Mouse (Mus musculus): ENCODE results near the gene Exosc2.

The Exosc2 gene

GRCm38 (mm10) chr2:31678641-31679040 lies 8.1 kb downstream of the Exosc2 start:
- no peak for DNase-seq

GRCm38 (mm10) chr2:31681051-31681707 lies 10.7 kb downstream of the Exosc2 start:
- DNase-seq = peak; percentile 83

GRCm38 (mm10) chr2:31681731-31682235 lies 11.3 kb downstream of the Exosc2 start:
- DNase-seq = peak; percentile 78

GRCm38 (mm10) chr2:31683666-31684065 lies 13.2 kb downstream of the Exosc2 start:
- DNase-seq = peak; percentile 93

GRCm38 (mm10) chr2:31688074-31688925 lies 17.8 kb downstream of the Exosc2 start, which contains the start of gene Abl1:
Abl1 (plus strand) TSS chr2:31688376.
- peak; percentile 100 for DNase-seq

GRCm38 (mm10) chr2:31689045-31689444 lies 18.5 kb downstream of the Exosc2 start:
- peak; percentile 92 for DNase-seq

- DNase-seq = no peak
These were observed 19.5 kb downstream of the Exosc2 start for GRCm38 (mm10) chr2:31690063-31690462.

GRCm38 (mm10) chr2:31698209-31698608 lies 27.7 kb downstream of the Exosc2 start:
- no peak for DNase-seq

GRCm38 (mm10) chr2:31700545-31701446 lies 30.3 kb downstream of the Exosc2 start:
- DNase-seq = no peak

GRCm38 (mm10) chr2:31703226-31703625 lies 32.7 kb downstream of the Exosc2 start:
- DNase-seq = no peak

GRCm38 (mm10) chr2:31705914-31706313 lies 35.4 kb downstream of the Exosc2 start:
- no peak for DNase-seq

- DNase-seq = no peak
These were observed 36.0 kb downstream of the Exosc2 start for GRCm38 (mm10) chr2:31706531-31706930.

GRCm38 (mm10) chr2:31712716-31713115 lies 42.2 kb downstream of the Exosc2 start:
- DNase-seq = no peak

- peak; percentile 93 for DNase-seq
These were observed 43.3 kb downstream of the Exosc2 start for GRCm38 (mm10) chr2:31713813-31714212.

GRCm38 (mm10) chr2:31714780-31715179 lies 44.3 kb downstream of the Exosc2 start:
- DNase-seq = no peak

- DNase-seq = no peak
These were observed 45.5 kb downstream of the Exosc2 start for GRCm38 (mm10) chr2:31715985-31716384.

GRCm38 (mm10) chr2:31719202-31719880 lies 48.8 kb downstream of the Exosc2 start:
- no peak for DNase-seq

- DNase-seq = no peak
These were observed 49.4 kb downstream of the Exosc2 start for GRCm38 (mm10) chr2:31719944-31720343.

- no peak for DNase-seq
These were observed 50.3 kb downstream of the Exosc2 start for GRCm38 (mm10) chr2:31720783-31721182.

GRCm38 (mm10) chr2:31724730-31725490 lies 54.4 kb downstream of the Exosc2 start:
- DNase-seq = no peak

GRCm38 (mm10) chr2:31727576-31728277 lies 57.2 kb downstream of the Exosc2 start:
- DNase-seq = no peak
